Mouse (Mus musculus): ENCODE results near the gene Fxyd4. TPM values are rescaled to one million over a fixed set of nuclear protein-coding genes. Genes with fewer than 3 reads are reported as not detected.

Fxyd4 gene
- total RNA-seq (2014; rRNA removed) (not detected in 2 replicates), polyA plus RNA-seq (2015; fragmentation: Nextera tagmentation; extraction: Ambion mirVana) (0.91 and 1.1 TPM in 2 replicates)

GRCm38 (mm10) chr6:117937222-117937932 lies at the start of gene Fxyd4:
TSS of gene Fxyd4 (minus strand) at chr6:117937692.
- Histone ChIP-seq H3K27ac (no peak within 1 kb of the TSS), H3K4me1 (ENCODE audit: insufficient read depth, low read length) (no peaks in the 10 kb centered on the region), H3K4me3 (ENCODE audit: low read length) (no peak within 1 kb of the TSS), H3K9me3 (ENCODE audit: low read length) (no peaks in the 10 kb centered on the region), H3K4me2 (ENCODE audit: low read depth, low read length) (no peak within 1 kb of the TSS), H3K36me3 (ENCODE audit: insufficient read depth, low read length) (no peaks in the 10 kb centered on the region), H3K27me3 (ENCODE audit: insufficient read depth, low read length) (no peaks in the 10 kb centered on the region), H3K9ac (replicated peaks; ENCODE audit: low read length) (no peak within 1 kb of the TSS)
- WGBS = 76% methylated on average over 10 of the region's 10 CpGs
- ATAC-seq (no peak), DNase-seq (ENCODE audit: low spot score) (no peak)
- TF ChIP-seq CTCF (IDR thresholded peaks at IDR 0.05; ENCODE audit: low read depth) = no peak

- Histone ChIP-seq H3K4me3 (ENCODE audit: low read length) (no peak overlapping the region), H3K27me3 (ENCODE audit: insufficient read depth, low read length) (no peaks in the 10 kb centered on the region), H3K27ac (no peak overlapping the region), H3K9me3 (ENCODE audit: low read length) (no peaks in the 10 kb centered on the region), H3K4me2 (ENCODE audit: low read depth, low read length) (no peak overlapping the region), H3K9ac (replicated peaks; ENCODE audit: low read length) (no peak overlapping the region), H3K36me3 (ENCODE audit: insufficient read depth, low read length) (no peaks in the 10 kb centered on the region), H3K4me1 (ENCODE audit: insufficient read depth, low read length) (no peaks in the 10 kb centered on the region)
- 65% methylated on average over 5 of the region's 5 CpGs for WGBS
- ATAC-seq (no peak), DNase-seq (ENCODE audit: low spot score) (no peak)
- TF ChIP-seq CTCF (IDR thresholded peaks at IDR 0.05; ENCODE audit: low read depth) = peak; percentile 39
Observed at GRCm38 (mm10) chr6:117987173-117987572, 49.7 kb upstream of the Fxyd4 start.

GRCm38 (mm10) chr6:117966729-117967128 lies 29.2 kb upstream of the Fxyd4 start:
- TF ChIP-seq CTCF (IDR thresholded peaks at IDR 0.05; ENCODE audit: low read depth) = no peak
- no peak overlapping the region for H3K4me2 ChIP-seq (ENCODE audit: low read depth, low read length)
- no peak overlapping the region for H3K4me3 ChIP-seq (ENCODE audit: low read length)
- H3K9ac ChIP-seq (replicated peaks; ENCODE audit: low read length) = no peak overlapping the region
- no peaks in the 10 kb centered on the region for H3K27me3 ChIP-seq (ENCODE audit: insufficient read depth, low read length)
- H3K27ac ChIP-seq = no peak overlapping the region
- H3K36me3 ChIP-seq (ENCODE audit: insufficient read depth, low read length) = no peaks in the 10 kb centered on the region
- H3K9me3 ChIP-seq (ENCODE audit: low read length) = no peaks in the 10 kb centered on the region
- 57% methylated on average over 9 of the region's 9 CpGs for WGBS
- ATAC-seq (no peak), DNase-seq (ENCODE audit: low spot score) (no peak)
- no peaks in the 10 kb centered on the region for H3K4me1 ChIP-seq (ENCODE audit: insufficient read depth, low read length)

- Histone ChIP-seq H3K4me3 (ENCODE audit: low read length) (no peak overlapping the region), H3K27ac (no peak overlapping the region), H3K4me2 (ENCODE audit: low read depth, low read length) (no peak overlapping the region), H3K27me3 (ENCODE audit: insufficient read depth, low read length) (no peaks in the 10 kb centered on the region), H3K9ac (replicated peaks; ENCODE audit: low read length) (no peak overlapping the region), H3K4me1 (ENCODE audit: insufficient read depth, low read length) (no peaks in the 10 kb centered on the region), H3K36me3 (ENCODE audit: insufficient read depth, low read length) (no peaks in the 10 kb centered on the region), H3K9me3 (ENCODE audit: low read length) (no peaks in the 10 kb centered on the region)
- 85% methylated on average over 3 of the region's 3 CpGs for WGBS
- TF ChIP-seq CTCF (IDR thresholded peaks at IDR 0.05; ENCODE audit: low read depth) = peak; percentile 15; the same call in 1 of the 2 replicates
- DNase-seq (ENCODE audit: low spot score) (no peak), ATAC-seq (no peak)
Observed at GRCm38 (mm10) chr6:117963201-117963600, 25.7 kb upstream of the Fxyd4 start.

- no peak overlapping the region for H3K27ac ChIP-seq
- no peak overlapping the region for H3K4me3 ChIP-seq (ENCODE audit: low read length)
- no peaks in the 10 kb centered on the region for H3K27me3 ChIP-seq (ENCODE audit: insufficient read depth, low read length)
- TF ChIP-seq CTCF (IDR thresholded peaks at IDR 0.05; ENCODE audit: low read depth) = no peak; the same call in 1 of the 2 replicates
- WGBS = 22% methylated on average over 14 of the region's 14 CpGs
- H3K4me2 ChIP-seq (ENCODE audit: low read depth, low read length) = no peak overlapping the region
- ATAC-seq (no peak; the same call in 1 of the 2 replicates), DNase-seq (ENCODE audit: low spot score) (peak; percentile 18)
- H3K9ac ChIP-seq (replicated peaks; ENCODE audit: low read length) = no peak overlapping the region
- H3K4me1 ChIP-seq (ENCODE audit: insufficient read depth, low read length) = peaks cover 5% of the 10 kb centered on the region
- H3K9me3 ChIP-seq (ENCODE audit: low read length) = no peaks in the 10 kb centered on the region
- H3K36me3 ChIP-seq (ENCODE audit: insufficient read depth, low read length) = no peaks in the 10 kb centered on the region
Observed at GRCm38 (mm10) chr6:117956851-117957501, 19.5 kb upstream of the Fxyd4 start.

GRCm38 (mm10) chr6:117956161-117956560 lies 18.7 kb upstream of the Fxyd4 start:
- no peak for TF ChIP-seq CTCF (IDR thresholded peaks at IDR 0.05; ENCODE audit: low read depth)
- no peak overlapping the region for H3K27ac ChIP-seq
- no peak overlapping the region for H3K4me2 ChIP-seq (ENCODE audit: low read depth, low read length)
- H3K27me3 ChIP-seq (ENCODE audit: insufficient read depth, low read length) = no peaks in the 10 kb centered on the region
- DNase-seq (ENCODE audit: low spot score) (no peak), ATAC-seq (no peak)
- no peak overlapping the region for H3K9ac ChIP-seq (replicated peaks; ENCODE audit: low read length)
- H3K4me1 ChIP-seq (ENCODE audit: insufficient read depth, low read length) = peaks cover 5% of the 10 kb centered on the region
- no peak overlapping the region for H3K4me3 ChIP-seq (ENCODE audit: low read length)
- H3K36me3 ChIP-seq (ENCODE audit: insufficient read depth, low read length) = no peaks in the 10 kb centered on the region
- no peaks in the 10 kb centered on the region for H3K9me3 ChIP-seq (ENCODE audit: low read length)
- 72% methylated on average over 6 of the region's 6 CpGs for WGBS

- no peak overlapping the region for H3K4me3 ChIP-seq (ENCODE audit: low read length)
- no peak for ATAC-seq
- H3K36me3 ChIP-seq (ENCODE audit: insufficient read depth, low read length) = no peaks in the 10 kb centered on the region
- no peaks in the 10 kb centered on the region for H3K9me3 ChIP-seq (ENCODE audit: low read length)
- H3K27me3 ChIP-seq (ENCODE audit: insufficient read depth, low read length) = no peaks in the 10 kb centered on the region
- no peak overlapping the region for H3K9ac ChIP-seq (replicated peaks; ENCODE audit: low read length)
- no peak overlapping the region for H3K4me2 ChIP-seq (ENCODE audit: low read depth, low read length)
- peak; percentile 32; the same call in 1 of the 2 replicates for TF ChIP-seq CTCF (IDR thresholded peaks at IDR 0.05; ENCODE audit: low read depth)
- WGBS = 92% methylated on average over 4 of the region's 4 CpGs
- no peak for DNase-seq (ENCODE audit: low spot score)
- peaks cover 5% of the 10 kb centered on the region for H3K4me1 ChIP-seq (ENCODE audit: insufficient read depth, low read length)
- H3K27ac ChIP-seq = no peak overlapping the region
Observed at GRCm38 (mm10) chr6:117952330-117952729, 14.8 kb upstream of the Fxyd4 start.
